Mouse (Mus musculus): Measurements from ENCODE around the gene Cdc6. TPM values are rescaled to one million over a fixed set of nuclear protein-coding genes. Genes with fewer than 3 reads are reported as not detected.
"Not testable (repeated sequence)": the region's sequence is repeated elsewhere in the genome, so short reads cannot be mapped to it uniquely, and the experiment has no call there.

Gene Cdc6
- total RNA-seq, 2 experiments from 2014 or later = 0.13 to 0.56 TPM

DNA sequence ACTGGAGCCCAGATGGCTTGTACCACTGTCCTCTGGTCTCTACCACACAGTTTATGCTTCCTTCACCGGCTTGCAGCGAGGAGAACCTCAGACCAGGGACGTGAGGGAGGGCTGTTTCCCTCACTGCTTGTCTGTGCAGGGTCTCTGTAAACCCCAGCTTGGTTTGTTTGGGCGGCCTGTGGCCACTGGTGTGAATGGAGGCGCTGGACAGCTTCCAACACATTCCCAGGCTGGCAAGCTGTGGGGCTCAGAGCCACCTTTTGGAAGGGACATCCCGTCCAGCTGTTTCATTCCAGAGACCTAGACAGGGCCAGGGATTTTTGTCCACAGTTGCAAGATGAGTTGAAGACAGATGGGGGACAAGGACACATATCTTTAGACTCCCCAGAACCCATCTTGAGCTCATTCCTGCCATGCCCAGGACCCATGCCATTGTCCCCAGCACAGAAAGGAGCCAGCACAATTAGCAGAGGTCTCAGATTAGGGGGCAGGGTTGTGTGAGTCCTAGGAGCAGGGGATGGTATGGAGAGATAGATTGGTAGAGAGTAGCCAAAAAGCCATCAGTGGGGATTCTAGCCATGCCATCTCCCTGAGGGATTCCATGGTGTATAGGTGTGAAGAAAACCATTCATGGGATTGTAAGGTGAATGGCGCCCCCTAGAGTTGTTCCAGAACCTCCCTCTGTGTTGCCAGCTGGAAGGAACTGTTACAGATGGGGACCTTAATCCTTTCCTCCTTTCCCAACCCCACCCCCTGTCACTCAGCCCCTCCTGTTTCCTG is 24.1 kb downstream of the Cdc6 start:
- peak; percentile 39 for DNase-seq

DNA sequence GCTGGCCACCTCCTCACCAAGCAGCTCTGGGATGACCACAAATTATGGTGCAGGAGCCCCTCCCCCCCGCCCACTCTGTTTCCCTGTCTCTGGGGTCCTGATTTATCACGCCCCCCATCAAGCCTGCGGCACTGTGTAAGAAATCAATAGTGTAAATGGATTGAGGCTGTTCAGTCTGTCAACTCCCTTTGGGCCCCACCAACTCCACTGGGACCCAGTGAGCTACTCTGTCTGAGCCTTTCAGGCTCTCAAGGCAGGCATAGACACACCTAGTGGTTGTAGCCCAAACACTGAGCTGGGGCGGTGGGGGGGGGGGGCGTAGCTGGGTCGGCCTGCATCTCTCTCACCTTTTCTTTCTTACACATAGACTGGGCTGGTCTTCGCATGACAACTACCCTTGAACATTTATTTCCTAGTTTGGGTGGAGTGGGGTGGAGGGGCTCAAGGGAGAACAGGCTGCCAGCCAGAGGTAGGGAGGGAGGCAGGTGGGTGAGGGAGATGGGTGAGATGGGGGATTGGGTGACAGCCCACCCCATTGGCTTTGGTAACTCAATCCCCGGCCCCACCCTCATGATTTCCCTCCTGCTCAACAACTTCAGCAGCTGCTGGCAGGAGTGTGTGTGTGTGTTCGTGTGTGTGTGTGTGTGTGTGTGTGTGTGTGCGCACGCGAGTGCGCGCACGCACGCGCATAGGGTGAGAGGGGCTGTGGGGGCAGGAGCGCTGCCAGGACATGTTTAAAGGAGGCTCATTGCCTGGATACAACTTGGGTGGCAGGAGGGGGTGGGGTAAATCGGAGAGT is 24.9 kb downstream of the Cdc6 start:
- DNase-seq = peak; percentile 31

DNA sequence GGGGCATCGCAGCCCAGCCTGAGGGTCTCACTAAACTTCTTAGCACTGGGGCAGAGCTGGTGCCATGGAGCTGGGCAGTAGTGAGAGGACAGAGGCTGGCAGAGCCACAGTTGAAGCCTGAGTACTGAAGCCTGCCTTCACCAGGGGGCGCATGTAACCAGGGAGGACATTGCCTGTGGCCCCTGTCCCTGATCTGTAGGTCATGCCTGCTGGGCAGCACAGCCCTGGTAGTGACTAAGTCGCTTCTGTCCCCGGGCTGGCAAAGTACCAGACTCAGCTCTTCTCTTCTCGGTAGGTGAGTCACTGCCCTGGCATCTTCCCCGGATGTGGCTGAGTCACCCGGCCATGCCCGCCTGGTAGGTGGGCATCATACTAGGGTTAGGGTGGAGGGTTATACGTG is 25.6 kb downstream of the Cdc6 start:
- peak; percentile 73 for DNase-seq

DNA sequence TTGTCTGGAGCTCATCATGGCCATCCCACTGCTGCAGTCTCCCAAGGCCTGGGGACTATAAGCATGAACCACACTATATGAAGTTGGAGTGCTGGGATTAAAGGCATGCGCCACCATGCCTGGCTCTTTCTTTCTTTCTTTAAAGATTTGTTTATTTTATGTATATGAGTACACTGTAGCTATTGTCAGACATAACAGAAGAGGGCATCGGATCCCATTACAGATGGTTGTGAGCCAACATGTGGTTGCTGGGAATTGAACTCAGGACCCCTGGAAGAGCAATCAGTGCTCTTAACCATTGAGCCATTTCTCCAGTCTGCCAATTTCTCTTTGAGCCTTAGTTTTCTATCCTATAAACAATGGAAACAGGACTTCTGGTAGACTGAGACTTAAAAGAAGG is 26.2 kb downstream of the Cdc6 start:
- DNase-seq = not testable (repeated sequence)

DNA sequence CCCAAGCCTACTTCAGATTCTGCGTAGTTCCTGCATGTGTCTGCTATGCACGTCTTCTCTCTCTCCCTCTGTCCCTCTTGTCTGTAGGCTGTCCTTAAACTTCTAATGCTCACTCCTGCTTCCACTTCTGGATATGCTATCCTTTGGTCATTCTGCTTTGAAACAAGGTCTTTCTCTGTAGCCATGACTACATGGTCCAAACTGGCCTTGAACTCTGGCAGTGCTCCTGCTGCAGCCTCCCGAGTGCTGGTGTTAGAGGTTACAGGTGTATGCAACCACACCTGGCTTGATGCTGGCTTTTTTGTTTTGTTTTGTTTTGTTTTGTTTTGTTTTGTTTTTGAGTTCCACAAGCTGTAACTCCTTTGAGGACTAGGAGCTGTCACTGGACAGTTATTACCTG is 26.8 kb downstream of the Cdc6 start:
- no peak for DNase-seq

DNA sequence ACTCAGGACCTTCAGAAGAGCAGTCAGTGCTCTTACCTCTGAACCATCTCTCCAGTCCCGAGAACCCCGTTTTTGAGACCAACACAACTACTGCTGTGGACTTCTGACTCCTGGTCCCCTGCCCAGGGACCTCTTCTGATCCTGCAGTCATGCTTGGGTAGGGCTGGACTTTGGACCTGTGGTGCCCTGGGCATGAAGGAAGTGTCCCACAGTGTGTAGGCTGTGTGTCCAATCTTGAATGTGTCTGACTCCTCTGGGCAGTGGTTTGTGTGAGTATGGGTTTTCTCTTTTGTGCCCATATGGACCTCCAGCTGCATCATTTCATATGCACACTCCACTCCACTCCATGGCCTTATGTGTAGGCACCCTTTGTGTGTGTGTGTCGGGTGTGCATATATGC is 27.5 kb downstream of the Cdc6 start:
- DNase-seq = no peak

DNA sequence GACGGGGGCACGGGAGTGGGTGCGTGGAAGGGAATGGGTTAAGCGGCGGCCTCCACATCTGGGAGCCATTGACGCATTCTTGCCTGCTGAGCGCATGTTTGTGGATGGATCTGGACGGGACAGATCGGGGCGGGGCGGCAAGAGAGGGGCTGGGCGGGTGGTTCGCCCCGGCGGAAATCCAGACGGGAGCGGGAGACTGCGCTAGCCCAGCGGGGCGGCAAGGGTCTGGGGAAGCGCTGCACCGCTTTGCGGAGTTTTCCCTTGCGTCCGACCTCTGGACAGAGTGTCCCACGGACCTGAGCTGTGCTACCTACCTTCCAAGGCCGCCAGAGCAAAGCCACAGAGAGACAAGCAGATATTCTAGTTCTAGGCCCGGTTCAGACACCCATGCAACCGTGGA is 28.6 kb downstream of the Cdc6 start:
- peak; percentile 86 for DNase-seq

DNA sequence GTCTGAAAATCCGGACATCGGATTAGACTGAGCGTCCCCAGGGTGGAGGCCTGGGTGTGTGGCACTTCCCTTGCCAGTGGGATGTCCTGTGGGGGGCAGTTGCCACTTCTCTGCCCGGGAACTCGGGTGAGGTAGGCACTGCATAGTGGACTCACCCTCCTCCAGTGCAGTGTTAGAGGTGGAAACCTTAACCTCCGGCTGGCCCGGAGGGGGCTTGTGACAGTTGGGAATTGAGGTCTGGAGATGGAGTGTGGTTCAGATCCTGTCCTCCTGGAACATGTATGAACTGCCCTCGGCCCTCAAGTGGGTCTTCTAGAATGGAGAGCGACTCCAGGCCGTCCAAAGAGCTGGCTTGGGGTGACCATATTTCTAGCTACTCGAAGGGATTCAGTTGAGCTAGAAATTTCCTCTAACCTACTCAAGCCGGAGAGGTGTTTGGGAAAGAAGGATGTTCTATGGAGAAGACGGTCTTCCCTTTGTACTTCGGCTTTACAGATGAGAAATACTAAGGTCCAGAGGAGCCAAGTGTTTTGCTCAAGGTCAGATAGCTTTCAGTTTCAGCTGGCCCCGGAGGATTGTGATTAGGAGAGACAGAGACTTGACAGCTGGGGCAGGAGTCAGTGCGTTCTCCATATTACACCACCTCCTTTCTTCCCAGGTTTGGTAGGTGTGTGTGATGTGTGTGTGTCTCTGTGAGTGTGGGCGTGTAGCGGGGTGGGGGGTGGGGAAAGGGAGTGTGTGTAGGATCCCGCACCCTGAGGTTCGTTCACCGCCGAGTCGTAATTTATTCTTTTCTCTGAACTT is 29.2 kb downstream of the Cdc6 start:
- DNase-seq = no peak

DNA sequence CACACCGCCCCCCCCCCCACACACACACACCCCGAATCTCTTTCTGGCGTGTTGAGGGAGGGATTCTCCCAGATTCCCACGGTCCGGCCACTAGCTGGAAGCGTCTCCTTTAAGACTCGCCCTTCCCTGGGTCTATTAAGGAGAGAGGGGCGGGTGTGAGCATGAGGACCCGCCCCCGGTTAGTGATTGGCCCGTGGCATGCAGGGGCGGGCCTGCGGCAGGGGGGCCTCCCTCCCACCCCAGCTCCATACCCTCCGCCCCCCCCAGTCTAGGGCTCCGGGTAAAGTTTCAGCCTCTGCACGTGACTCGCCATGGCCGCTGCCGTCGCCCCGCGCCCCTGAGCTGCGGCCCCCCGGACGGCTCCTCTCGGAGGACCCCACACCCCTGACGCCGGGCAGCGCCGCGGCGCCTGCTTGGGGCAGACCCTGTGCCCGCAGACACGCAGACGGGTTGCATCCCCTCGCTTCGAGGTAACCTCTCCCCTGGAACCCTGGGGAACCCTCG is 29.9 kb downstream of the Cdc6 start:
- DNase-seq = peak; percentile 95

DNA sequence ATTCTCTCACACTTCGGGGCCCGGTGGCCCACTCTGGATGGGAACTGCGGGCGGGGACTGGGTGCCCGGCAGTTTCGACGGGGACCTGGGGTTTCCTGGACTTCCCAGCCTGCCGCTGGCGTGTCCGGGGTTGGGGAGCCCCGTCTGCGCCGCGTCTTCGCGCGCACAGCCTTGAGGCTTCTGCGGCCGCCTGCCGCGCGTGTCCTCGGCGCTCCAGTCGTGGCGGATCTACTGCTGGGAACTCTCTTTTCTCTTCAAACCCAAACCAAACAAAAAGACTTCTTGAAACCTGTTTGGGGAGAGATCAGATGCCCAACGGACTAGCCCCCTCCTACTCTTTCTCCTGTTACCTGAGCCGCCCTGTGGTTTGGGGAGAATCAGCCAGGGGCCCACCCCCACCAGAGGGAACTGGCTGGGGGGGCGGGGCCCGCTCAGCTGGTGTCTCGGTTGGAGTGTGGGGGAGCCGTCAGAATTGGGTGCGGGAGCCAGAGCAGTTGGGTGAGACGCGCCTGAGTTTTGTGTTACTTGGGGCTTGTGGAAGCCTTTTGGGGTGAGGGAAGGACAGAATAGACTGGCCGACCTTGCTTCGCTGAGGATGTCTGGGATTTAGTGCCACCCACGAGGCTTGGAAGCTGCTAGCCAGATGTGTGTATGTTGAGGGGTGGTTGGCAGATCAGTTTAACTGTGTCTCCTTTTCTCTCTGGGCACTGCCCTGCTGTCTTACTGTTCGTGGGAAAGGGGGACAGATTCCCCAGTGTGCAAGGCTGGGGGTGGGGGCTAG is 30.5 kb downstream of the Cdc6 start:
- DNase-seq = no peak

DNA sequence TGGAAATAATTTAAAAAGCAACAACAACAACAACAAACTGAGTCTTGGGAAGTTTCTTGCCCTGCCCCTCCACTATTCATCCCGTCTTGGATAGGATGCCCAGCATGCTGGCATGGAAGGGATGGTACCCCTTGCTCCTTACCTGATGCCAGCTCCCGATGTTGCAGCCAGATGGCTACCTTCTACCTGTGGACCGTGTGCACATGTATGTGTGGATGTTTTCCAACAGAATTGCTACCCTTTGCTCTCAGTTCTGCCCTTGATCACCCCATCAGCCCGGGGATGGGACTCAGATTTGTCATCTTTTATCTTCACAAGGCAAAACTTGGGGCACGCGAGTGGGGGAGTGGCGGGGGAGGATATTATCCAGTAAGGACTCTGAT is 31.1 kb downstream of the Cdc6 start:
- no peak for DNase-seq

DNA sequence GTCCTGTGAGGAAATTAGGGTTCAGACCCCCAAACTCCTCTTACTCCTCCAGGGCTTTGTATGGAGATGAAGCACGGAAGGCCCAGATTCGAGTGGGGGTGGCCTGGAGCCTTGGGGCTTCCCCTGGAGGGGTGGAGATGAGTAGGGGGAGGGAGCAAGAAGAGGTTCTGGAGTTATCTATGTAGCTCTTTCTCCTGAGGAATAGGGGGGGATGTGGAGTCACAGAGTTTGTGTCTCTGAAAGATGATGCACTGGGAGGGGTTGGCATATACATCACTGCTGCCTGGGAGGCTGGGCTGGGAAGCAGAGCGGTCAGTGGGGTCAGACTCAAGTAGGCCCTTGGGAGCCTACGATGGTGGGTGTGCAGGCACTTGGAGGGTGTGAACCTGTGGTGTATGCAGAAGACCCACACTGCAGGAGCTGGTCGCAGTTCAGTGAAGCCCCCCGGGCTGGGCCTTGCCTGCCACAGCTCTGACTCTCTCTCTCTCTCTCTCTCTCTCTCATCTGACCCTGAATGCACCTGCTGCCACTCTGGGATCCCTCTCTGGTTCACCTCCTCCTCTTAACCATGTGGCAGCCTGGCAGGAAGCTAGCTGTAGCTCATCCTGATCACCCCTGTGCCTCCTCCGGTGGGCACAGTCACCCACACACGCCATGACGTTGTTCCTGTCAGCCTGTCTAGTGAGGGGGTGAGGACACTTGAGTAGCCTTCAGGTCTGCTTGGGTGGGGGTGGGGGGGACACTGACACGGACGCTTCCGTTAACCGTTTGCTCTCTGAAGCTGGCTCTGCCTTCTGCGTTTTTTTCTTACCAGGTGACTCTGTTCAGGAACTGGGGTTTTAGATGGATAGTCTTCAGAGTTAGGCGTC is 31.7 kb downstream of the Cdc6 start:
- DNase-seq = peak; percentile 20

DNA sequence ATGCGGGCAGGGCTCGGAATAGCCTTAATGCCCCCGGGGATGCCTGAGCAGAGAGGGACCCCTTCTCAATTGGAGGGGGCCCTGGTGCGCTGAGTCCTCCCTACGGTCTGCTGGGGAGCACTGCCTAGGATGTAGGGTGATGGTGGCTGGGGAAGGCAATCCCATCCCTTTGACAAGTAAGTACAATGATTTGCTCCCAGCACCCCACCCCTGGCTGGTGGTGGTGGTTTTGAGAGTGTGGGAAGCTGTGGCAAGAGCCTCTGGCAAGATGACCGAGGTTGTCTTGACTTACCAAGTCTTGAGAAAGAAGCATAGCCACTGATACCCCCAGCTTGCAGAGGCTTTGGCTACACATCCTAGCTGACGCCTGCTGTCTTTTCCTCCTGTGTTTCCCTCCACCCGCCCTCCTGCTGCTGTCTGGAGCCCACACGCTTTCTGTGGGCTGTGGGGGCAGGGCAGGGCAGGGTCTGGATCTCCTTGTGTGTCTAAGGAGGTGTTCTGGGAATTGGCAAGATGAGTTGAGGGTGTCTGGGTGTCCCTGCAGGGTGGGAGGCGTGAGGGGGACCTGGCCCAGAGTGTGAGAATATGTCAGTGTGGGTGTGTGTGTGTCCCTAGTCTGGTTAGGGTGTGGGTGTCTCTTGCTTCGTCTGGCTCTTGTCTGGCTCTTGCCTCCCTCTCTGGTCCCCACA is 32.5 kb downstream of the Cdc6 start:
- DNase-seq = no peak

DNA sequence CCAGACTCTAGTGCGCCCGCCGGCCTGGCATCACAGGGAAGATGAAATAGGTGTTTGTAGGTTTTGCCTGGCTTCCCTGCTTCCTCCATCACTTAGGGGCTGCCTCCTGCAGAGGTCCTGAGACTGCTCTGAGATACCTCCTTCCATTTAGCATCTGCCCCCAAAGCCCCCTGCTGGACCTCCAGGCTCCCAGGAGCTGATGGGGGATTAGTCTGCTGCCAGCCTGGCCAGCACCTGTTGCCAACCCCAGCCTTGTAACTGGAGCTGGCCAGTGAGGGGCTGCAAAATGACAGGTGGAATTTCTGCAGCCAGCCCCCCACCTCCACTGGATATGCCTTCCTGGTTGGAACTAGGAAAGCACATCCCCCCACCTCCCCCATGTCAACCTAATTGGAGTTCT is 33.2 kb downstream of the Cdc6 start:
- DNase-seq = peak; percentile 32

DNA sequence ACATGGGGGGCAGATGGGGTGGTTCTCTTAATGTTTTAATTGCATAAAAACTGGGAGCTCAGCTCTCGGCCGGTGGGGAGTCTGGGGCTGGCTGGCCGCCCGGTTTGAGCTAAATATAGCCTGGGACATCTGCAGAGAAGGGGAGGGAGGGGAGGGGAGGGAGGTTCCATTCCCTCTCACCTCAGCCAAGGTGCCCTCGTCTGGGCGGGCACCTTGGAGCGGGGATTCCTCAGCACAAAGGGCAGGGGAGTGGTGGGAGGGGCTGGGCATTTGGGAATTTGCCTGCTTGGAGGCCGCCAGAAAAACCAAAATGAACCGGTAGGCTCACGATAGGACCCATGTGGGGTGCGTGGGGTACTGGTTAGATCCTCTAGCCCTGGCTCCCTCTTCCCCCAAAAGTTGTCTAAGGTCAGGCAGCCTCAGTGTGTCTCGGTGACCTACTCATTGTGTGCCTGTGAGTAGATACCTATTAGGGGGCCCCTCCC is 33.8 kb downstream of the Cdc6 start:
- DNase-seq = peak; percentile 70

DNA sequence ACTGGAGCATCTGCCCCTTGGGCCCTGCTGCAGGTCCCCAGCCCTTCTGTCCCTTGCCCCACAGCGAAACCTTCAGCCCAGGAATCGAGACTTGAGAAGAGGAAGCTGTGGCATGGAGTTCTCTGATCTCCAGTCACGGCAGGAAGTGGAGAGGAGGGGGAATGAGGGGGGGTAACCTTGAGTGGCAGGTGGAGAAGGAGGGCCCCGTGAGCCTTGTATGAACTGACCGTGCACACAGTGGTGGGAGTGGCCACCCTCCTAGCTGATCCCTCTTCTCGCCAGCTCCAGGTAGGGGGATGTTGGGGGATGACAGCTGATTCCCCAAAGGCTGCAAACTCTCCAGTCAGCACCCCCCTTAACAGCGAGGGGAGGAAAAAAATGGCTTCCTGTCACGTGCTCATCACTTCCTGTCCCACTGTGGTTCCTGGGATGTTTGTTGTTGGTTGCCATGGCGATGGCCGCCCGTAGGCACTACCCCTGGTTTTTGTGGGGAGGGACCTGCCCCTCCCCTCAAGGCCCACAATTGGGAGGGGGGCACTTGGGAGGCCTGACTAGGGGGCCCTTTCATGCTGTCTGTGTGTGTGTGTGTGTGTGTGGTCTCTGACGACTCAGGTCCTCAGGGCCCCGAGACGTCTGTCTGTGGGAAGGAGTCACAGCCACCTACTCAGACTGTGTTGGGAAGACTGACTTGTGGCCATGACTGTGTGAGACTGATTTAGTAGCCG is 34.4 kb downstream of the Cdc6 start:
- DNase-seq = peak; percentile 79

DNA sequence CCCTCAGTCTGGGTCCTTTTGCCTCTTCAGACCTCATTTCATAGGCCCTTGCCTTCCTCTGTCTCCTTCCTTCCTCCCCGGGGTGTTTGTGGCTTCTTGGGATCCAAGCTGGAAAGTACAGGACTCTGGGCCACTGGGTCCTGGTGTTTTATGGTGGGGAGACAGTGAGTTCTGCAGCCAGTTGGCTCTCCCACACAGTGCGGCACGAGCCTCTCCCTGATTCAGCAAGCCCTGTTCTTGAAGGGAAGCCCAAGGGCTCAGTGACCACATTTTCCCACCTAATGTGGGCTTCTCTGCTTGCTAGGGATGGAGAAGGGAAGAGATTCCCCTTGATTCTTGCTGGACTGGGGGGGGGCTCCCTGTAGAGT is 34.9 kb downstream of the Cdc6 start:
- DNase-seq = no peak

DNA sequence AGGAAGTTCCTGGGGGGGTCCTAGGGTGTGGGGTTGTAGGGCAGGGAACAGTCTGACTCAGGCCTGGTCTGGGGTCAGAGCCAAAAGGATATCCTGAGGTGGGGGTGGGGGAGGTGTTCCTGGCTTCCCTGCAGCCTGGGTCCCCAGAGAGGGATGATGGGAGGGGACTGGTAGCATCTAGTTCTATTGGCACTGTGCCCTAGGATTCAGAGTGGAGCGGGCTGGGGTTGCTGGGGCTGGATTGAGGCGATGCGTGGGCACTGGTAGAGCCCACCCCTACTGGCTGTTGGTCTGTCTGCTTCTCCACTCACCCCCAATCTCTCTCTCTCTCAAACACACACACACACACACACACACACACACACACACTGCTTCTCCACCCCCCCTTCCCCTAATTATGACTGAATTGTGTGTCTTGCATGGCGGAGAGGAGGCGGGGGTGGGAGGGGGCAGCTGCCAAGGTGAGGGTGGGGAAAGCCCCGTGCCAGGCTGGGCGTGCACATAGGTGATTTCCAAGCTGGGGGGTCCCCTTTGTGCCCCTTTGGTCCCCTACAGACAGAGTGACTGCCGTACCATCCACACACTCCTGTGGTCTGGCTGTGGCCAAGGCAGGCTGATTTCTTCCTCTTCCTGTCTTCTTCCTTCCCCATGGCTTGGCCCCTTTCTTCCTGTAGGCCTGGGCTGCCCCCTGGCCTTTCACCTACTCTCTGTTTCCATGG is 35.5 kb downstream of the Cdc6 start:
- DNase-seq = peak; percentile 78
